Mouse (Mus musculus): ENCODE data around the gene Cdyl2.

GRCm38 (mm10) chr8:116630066-116630465 is 102.7 kb downstream of the Cdyl2 start:
- no peak for TF ChIP-seq CTCF (IDR thresholded peaks at IDR 0.05; ENCODE audit: extremely low read depth, insufficient read depth, insufficient read length, insufficient replicate concordance)
- no peak for TF ChIP-seq POLR2A (IDR thresholded peaks at IDR 0.05; ENCODE audit: low read depth, low read length)
